Mouse (Mus musculus) stomach, postnatal 0 days (tissue): ENCODE results near the gene Utrn.

ENCODE experiments used
- CTCF ChIP-seq: IDR thresholded peaks from 2 replicates; pipeline ENCODE4 v1.5.1; 2016; ENCODE audit warnings: antibody characterized with exemption, low read depth, mild to moderate bottlenecking, moderate library complexity
- EP300 ChIP-seq: optimal IDR thresholded peaks from 2 replicates; pipeline ENCODE3; 2016; ENCODE audit warnings: antibody characterized with exemption

DNA sequence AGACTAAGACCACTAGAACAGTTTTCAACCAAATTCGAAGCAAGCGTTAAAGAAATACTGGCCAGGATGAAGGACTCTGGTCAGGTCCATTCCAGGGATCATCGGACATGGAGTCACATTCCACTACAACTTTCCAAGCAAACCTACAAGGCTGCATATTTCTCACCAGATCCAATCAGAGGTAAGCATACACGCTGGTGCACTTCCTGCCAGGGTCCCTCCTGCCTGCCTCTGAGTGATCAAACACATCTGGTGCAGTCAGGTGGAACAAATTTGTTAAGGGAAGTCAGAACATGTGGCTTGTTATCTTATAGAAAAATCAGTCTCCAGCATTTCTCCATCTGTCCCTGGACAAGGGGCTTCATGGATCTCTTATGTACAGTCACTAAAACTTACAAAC is 167.0 kb downstream of the Utrn start:
- TF ChIP-seq CTCF: no peak
- TF ChIP-seq EP300: no peak
